Mouse (Mus musculus): Measurements from ENCODE around the gene Ptpn22. TPM values are rescaled to one million over a fixed set of nuclear protein-coding genes. Genes with fewer than 3 reads are reported as not detected.

The Ptpn22 gene
- total and polyA plus RNA-seq, 3 experiments = 21.9 to 90.9 (median 46.9) TPM

GRCm38 (mm10) chr3:103858881-103859801 is at the start of gene Ptpn22 (continued):
- TF ChIP-seq ETS1 (conservative IDR thresholded peaks at IDR 0.05; ENCODE audit: low read depth, low read length) = peak; percentile 70

- TF ChIP-seq TBP (conservative IDR thresholded peaks at IDR 0.05; ENCODE audit: low read depth, low read length) (0 out of 2 replicates have a peak, but pooled peaks have one; percentile 22), MAFK (IDR thresholded peaks at IDR 0.05; ENCODE audit: insufficient replicate concordance, low read length) (no peak), POLR2AphosphoS2 (IDR thresholded peaks at IDR 0.05; ENCODE audit: low read depth, low read length) (no peak), CHD2 (IDR thresholded peaks at IDR 0.05; ENCODE audit: low read length) (no peak)
- in situ Hi-C loops (cut with MboI; ENCODE audit: low pct_ligation_motif_present, low pct_unique_long_range_greater_than_20kb, low sequenced_read_pairs) (no loop called here), dilution Hi-C loops (cut with MboI; ENCODE audit: extremely low pct_ligation_motif_present, extremely low pct_unique_long_range_greater_than_20kb, low sequenced_read_pairs) (no loop called here)
- peaks cover 5 to 51% of the 10 kb centered on the region in 2 experiments; a peak in 3 of 4 replicates for H3K4me1 ChIP-seq (ENCODE audit: control insufficient read depth in 1 of 2, insufficient read depth in 2 of 2)
- peak overlapping the region; percentile 88 to 90 (median 89) for H3K4me3 ChIP-seq (replicated peaks in 1 of 3; ENCODE audit: low read depth in 2 of 3, low read length in 2 of 3, poor library complexity in 1 of 3)
- peak overlapping the region; percentile 18 for H3K4me2 ChIP-seq (ENCODE audit: insufficient read depth, low read depth, poor library complexity, severe bottlenecking)
- H3K9me3 ChIP-seq (replicated peaks; ENCODE audit: low read length) = no peaks in the 10 kb centered on the region
- no peaks in the 10 kb centered on the region for H3K27me3 ChIP-seq (replicated peaks)
- peak overlapping the region; percentile 36; the same call in 1 of the 2 replicates for H3K27ac ChIP-seq (ENCODE audit: insufficient read depth, low read depth)
- no peak for DNase-seq (ENCODE audit: extremely low read depth)
- H3K79me2 ChIP-seq (replicated peaks; ENCODE audit: control insufficient read depth, extremely low read depth, insufficient read depth, poor library complexity, severe bottlenecking) = peaks cover 48% of the 10 kb centered on the region
- H3K9ac ChIP-seq (ENCODE audit: insufficient read depth, low read depth) = peak overlapping the region; percentile 85
- H3K36me3 ChIP-seq (replicated peaks in 1 of 2; ENCODE audit: control insufficient read depth in 1 of 2, insufficient read depth in 1 of 2, low read length in 1 of 2) = peaks cover 22 to 60% of the 10 kb centered on the region in 2 experiments
Measured at GRCm38 (mm10) chr3:103809799-103810150, 49.8 kb upstream of the Ptpn22 start.

GRCm38 (mm10) chr3:103810967-103811366 is 48.6 kb upstream of the Ptpn22 start:
- H3K4me3 ChIP-seq (replicated peaks in 1 of 3; ENCODE audit: low read depth in 2 of 3, low read length in 2 of 3, poor library complexity in 1 of 3) = no peak overlapping the region
- in situ Hi-C loops (cut with MboI; ENCODE audit: low pct_ligation_motif_present, low pct_unique_long_range_greater_than_20kb, low sequenced_read_pairs) = no loop called here
- no peaks in the 10 kb centered on the region for H3K9me3 ChIP-seq (replicated peaks; ENCODE audit: low read length)
- no peak overlapping the region for H3K4me2 ChIP-seq (ENCODE audit: insufficient read depth, low read depth, poor library complexity, severe bottlenecking)
- H3K9ac ChIP-seq (ENCODE audit: insufficient read depth, low read depth) = 0 out of 2 replicates have a peak overlapping the region, but pooled peaks have one; percentile 85
- peaks cover 46% of the 10 kb centered on the region for H3K79me2 ChIP-seq (replicated peaks; ENCODE audit: control insufficient read depth, extremely low read depth, insufficient read depth, poor library complexity, severe bottlenecking)
- no peaks in the 10 kb centered on the region for H3K27me3 ChIP-seq (replicated peaks)
- TF ChIP-seq ZMIZ1 (IDR thresholded peaks at IDR 0.05; ENCODE audit: low read depth, low read length) (no peak), ETS1 (conservative IDR thresholded peaks at IDR 0.05; ENCODE audit: low read depth, low read length) (no peak), EP300 (IDR thresholded peaks at IDR 0.05; ENCODE audit: low read length) (no peak), JUND (conservative IDR thresholded peaks at IDR 0.05; ENCODE audit: low read depth, low read length) (no peak), IRF4 (IDR thresholded peaks at IDR 0.05; ENCODE audit: low read depth, low read length) (no peak)
- dilution Hi-C loops (cut with MboI; ENCODE audit: extremely low pct_ligation_motif_present, extremely low pct_unique_long_range_greater_than_20kb, low sequenced_read_pairs) = no loop called here
- H3K27ac ChIP-seq (ENCODE audit: insufficient read depth, low read depth) = no peak overlapping the region
- peaks cover 5 to 41% of the 10 kb centered on the region in 2 experiments; a peak in 3 of 4 replicates for H3K4me1 ChIP-seq (ENCODE audit: control insufficient read depth in 1 of 2, insufficient read depth in 2 of 2)
- no peak for DNase-seq (ENCODE audit: extremely low read depth)
- peaks cover 26 to 63% of the 10 kb centered on the region in 2 experiments for H3K36me3 ChIP-seq (replicated peaks in 1 of 2; ENCODE audit: control insufficient read depth in 1 of 2, insufficient read depth in 1 of 2, low read length in 1 of 2)

Measured in CH12.LX (cell line).